9 mouse cellular contexts compared by ENCODE assay signal in genomic region chr2:115579976-115580375, GRCm38 (mm10). TPM values are rescaled to one million over a fixed set of nuclear protein-coding genes. Genes with fewer than 3 reads are reported as not detected.
DNase-seq lines count a peak whose midpoint lies in the region; ATAC-seq and TF ChIP-seq lines count a peak whose summit lies in the region.
"Had no signal": no experiment of that assay in that cellular context is flagged by ENCODE, and none has a peak within 500 bp of the region (broad histone marks: within the 10 kb centered on the region; RNA-seq: fewer than 3 reads in every experiment).

No protein-coding gene starts in this region.

- H3K79me2 ChIP-seq in heart, adult 2 months (replicated peaks; ENCODE audit: control insufficient read depth, insufficient read depth, low read length), result no peaks in the 10 kb centered on the region
- peaks cover 12% of the 10 kb centered on the region for H3K79me2 ChIP-seq in MEL (ENCODE audit: control insufficient read depth, insufficient read depth, low read length, poor library complexity)

- peak overlapping the region; percentile 86 for H3K4me2 ChIP-seq in liver, embryonic 14.5 days (ENCODE audit: low read depth)
- no peak overlapping the region for H3K4me2 ChIP-seq in liver, embryonic 12.5 days

- H3K27me3 ChIP-seq in heart, embryonic 10.5 days (ENCODE audit: insufficient read depth, poor library complexity, severe bottlenecking), result no peaks in the 10 kb centered on the region
- H3K27me3 ChIP-seq in heart, adult 2 months (ENCODE audit: control insufficient read depth, insufficient read depth, low read length), result no peaks in the 10 kb centered on the region
- H3K27me3 ChIP-seq in liver, embryonic 14.5 days (ENCODE audit: control insufficient read depth, insufficient read depth, low read length), result no peaks in the 10 kb centered on the region
- H3K27me3 ChIP-seq in liver, embryonic 12.5 days (replicated peaks), result no peaks in the 10 kb centered on the region
- peaks cover 0 to under 1% of the 10 kb centered on the region in 2 experiments; a peak in 1 of 4 replicates for H3K27me3 ChIP-seq in MEL (ENCODE audit: control insufficient read depth in 1 of 2, insufficient read depth in 2 of 2, low read length in 2 of 2)
- H3K27me3 ChIP-seq in limb, embryonic 10.5 days (ENCODE audit: low read depth, poor library complexity, severe bottlenecking), result no peaks in the 10 kb centered on the region

- no peaks in the 10 kb centered on the region for H3K36me3 ChIP-seq in heart, embryonic 10.5 days
- H3K36me3 ChIP-seq in heart, adult 2 months (ENCODE audit: control insufficient read depth, insufficient read depth, low read length), result no peaks in the 10 kb centered on the region
- no peaks in the 10 kb centered on the region for H3K36me3 ChIP-seq in liver, embryonic 14.5 days (replicated peaks; ENCODE audit: control insufficient read depth, insufficient read depth, low read depth)
- H3K36me3 ChIP-seq in liver, embryonic 12.5 days, result no peaks in the 10 kb centered on the region
- H3K36me3 ChIP-seq in MEL (ENCODE audit: control insufficient read depth in 1 of 2, insufficient read depth in 2 of 2, low read length in 2 of 2), result peaks cover 0 to 12% of the 10 kb centered on the region in 2 experiments; a peak in 2 of 4 replicates
- H3K36me3 ChIP-seq in limb, embryonic 10.5 days, result no peaks in the 10 kb centered on the region

- H3K4me1 ChIP-seq in heart, embryonic 10.5 days, result peaks cover 23% of the 10 kb centered on the region
- H3K4me1 ChIP-seq in heart, adult 2 months (ENCODE audit: control insufficient read depth, insufficient read depth, low read length), result peaks cover 1% of the 10 kb centered on the region
- peaks cover 9 to 19% of the 10 kb centered on the region in 2 experiments for H3K4me1 ChIP-seq in liver, embryonic 14.5 days (replicated peaks; ENCODE audit: control insufficient read depth in 2 of 2, insufficient read depth in 2 of 2, low read length in 1 of 2)
- H3K4me1 ChIP-seq in liver, embryonic 12.5 days, result peaks cover 31% of the 10 kb centered on the region
- peaks cover 4 to 10% of the 10 kb centered on the region in 2 experiments for H3K4me1 ChIP-seq in MEL (ENCODE audit: control insufficient read depth in 1 of 2, insufficient read depth in 2 of 2, low read length in 2 of 2)
- peaks cover 43% of the 10 kb centered on the region for H3K4me1 ChIP-seq in limb, embryonic 10.5 days

- no peak for TF ChIP-seq POLR2A in heart, adult 2 months (IDR thresholded peaks at IDR 0.05; ENCODE audit: insufficient read depth, low read depth, low read length)
- TF ChIP-seq POLR2A in MEL (IDR thresholded peaks at IDR 0.05; ENCODE audit: control insufficient read depth in 1 of 2, insufficient read depth in 1 of 2, low read depth in 1 of 2, low read length in 2 of 2, poor library complexity in 1 of 2), result no peak

- intact Hi-C loops in heart, adult 2 months (cut with DNase I), result loop anchor here (10.0 kb wide), 1 partner anchor 495 kb away; no protein-coding TSS in a partner anchor

- TF ChIP-seq RAD21 in MEL (IDR thresholded peaks at IDR 0.05; ENCODE audit: low read depth, low read length), result no peak

- no peak overlapping the region for H3K4me3 ChIP-seq in heart, embryonic 10.5 days
- no peak overlapping the region for H3K4me3 ChIP-seq in heart, adult 2 months
- H3K4me3 ChIP-seq in liver, embryonic 14.5 days (ENCODE audit: insufficient read depth in 1 of 2, low read depth in 2 of 2, low read length in 2 of 2), result peak overlapping the region in 1 of 2 experiments; percentile 25; a peak in 1 of 4 replicates
- no peak overlapping the region for H3K4me3 ChIP-seq in liver, embryonic 12.5 days
- no peak overlapping the region for H3K4me3 ChIP-seq in MEL (ENCODE audit: control insufficient read depth in 1 of 2, insufficient read depth in 1 of 2, low read depth in 2 of 2, low read length in 2 of 2)
- peak overlapping the region; percentile 34; the same call in 1 of the 2 replicates for H3K4me3 ChIP-seq in limb, embryonic 10.5 days

- no peak for DNase-seq in heart, embryonic 10.5 days (ENCODE audit: low spot score)
- DNase-seq in heart, adult 2 months, result no peak
- no peak for DNase-seq in liver, embryonic 14.5 days (ENCODE audit: low read depth in 3 of 3, low spot score in 3 of 3)
- peak; percentile 14 for DNase-seq in MEL (ENCODE audit: low read depth, low spot score)
- peak; percentile 47 for DNase-seq in limb, embryonic 10.5 days (ENCODE audit: low spot score)
- DNase-seq in urinary bladder, postnatal 25 days (ENCODE audit: low spot score), result no peak
- no peak for DNase-seq in spleen, postnatal 10 days (ENCODE audit: low spot score in 2 of 2)
- DNase-seq: cerebellum, adult 9-11 months had no signal

- TF ChIP-seq CTCF in heart, adult 2 months (IDR thresholded peaks at IDR 0.05), result no peak
- TF ChIP-seq CTCF in liver, embryonic 14.5 days (IDR thresholded peaks at IDR 0.05; ENCODE audit: low read depth), result no peak
- no peak for TF ChIP-seq CTCF in MEL (IDR thresholded peaks at IDR 0.05 in 2 of 3, conservative IDR thresholded peaks at IDR 0.05 in 1 of 3; ENCODE audit: control insufficient read depth in 1 of 3, insufficient read depth in 1 of 3, low read depth in 2 of 3, low read length in 3 of 3, poor library complexity in 1 of 3, severe bottlenecking in 1 of 3)

- no peak for TF ChIP-seq EP300 in heart, adult 2 months (IDR thresholded peaks at IDR 0.05; ENCODE audit: insufficient read depth, low read depth, low read length)
- TF ChIP-seq EP300 in liver, embryonic 14.5 days (IDR thresholded peaks at IDR 0.05; ENCODE audit: low read depth), result no peak
- TF ChIP-seq EP300 in MEL (IDR thresholded peaks at IDR 0.05; ENCODE audit: low read depth in 1 of 2, low read length in 2 of 2), result no peak

- ATAC-seq in liver, embryonic 14.5 days (ENCODE audit: insufficient read depth), result no peak
- no peak for ATAC-seq in liver, embryonic 12.5 days

- peak overlapping the region; percentile 45; the same call in 1 of the 2 replicates for H3K27ac ChIP-seq in heart, embryonic 10.5 days
- no peak overlapping the region for H3K27ac ChIP-seq in heart, adult 2 months
- H3K27ac ChIP-seq in liver, embryonic 14.5 days, result no peak overlapping the region
- no peak overlapping the region for H3K27ac ChIP-seq in liver, embryonic 12.5 days
- H3K27ac ChIP-seq in MEL (ENCODE audit: control insufficient read depth, low read depth, low read length), result no peak overlapping the region
- peak overlapping the region; percentile 86 for H3K27ac ChIP-seq in limb, embryonic 10.5 days

- no peaks in the 10 kb centered on the region for H3K9me3 ChIP-seq in heart, embryonic 10.5 days
- H3K9me3 ChIP-seq in liver, embryonic 14.5 days (ENCODE audit: control insufficient read depth, low read length), result no peaks in the 10 kb centered on the region
- H3K9me3 ChIP-seq in liver, embryonic 12.5 days (replicated peaks), result no peaks in the 10 kb centered on the region
- no peaks in the 10 kb centered on the region for H3K9me3 ChIP-seq in MEL (replicated peaks; ENCODE audit: insufficient read depth, low read length)
- no peaks in the 10 kb centered on the region for H3K9me3 ChIP-seq in limb, embryonic 10.5 days (replicated peaks)

- WGBS in heart, embryonic 10.5 days, result 72% methylated on average over 6 of the region's 6 CpGs
- 67% methylated on average over 6 of the region's 6 CpGs for WGBS in heart, adult 2 months
- WGBS in liver, embryonic 14.5 days (ENCODE audit: insufficient replicate concordance), result 73% methylated on average over 6 of the region's 6 CpGs
- WGBS in liver, embryonic 12.5 days (ENCODE audit: insufficient replicate concordance), result 83% methylated on average over 6 of the region's 6 CpGs
- WGBS in limb, embryonic 10.5 days, result 18% methylated on average over 6 of the region's 6 CpGs

- H3K9ac ChIP-seq in heart, adult 2 months (ENCODE audit: low read depth, low read length), result no peak overlapping the region
- no peak overlapping the region for H3K9ac ChIP-seq in liver, embryonic 14.5 days (replicated peaks)
- H3K9ac ChIP-seq in liver, embryonic 12.5 days, result no peak overlapping the region
- no peak overlapping the region for H3K9ac ChIP-seq in MEL (ENCODE audit: control insufficient read depth, low read depth, low read length, poor library complexity, severe bottlenecking)

TF ChIP-seq in MEL, 35 proteins besides CTCF, POLR2A, EP300 and RAD21:
- TF ChIP-seq ELF1 (IDR thresholded peaks at IDR 0.05; ENCODE audit: low read depth, low read length) (no peak), UBTF (IDR thresholded peaks at IDR 0.05; ENCODE audit: borderline replicate concordance, insufficient read depth, low read depth, low read length) (no peak), NRF1 (IDR thresholded peaks at IDR 0.05; ENCODE audit: insufficient read depth, low read depth, low read length, poor library complexity, severe bottlenecking) (no peak), ZMIZ1 (IDR thresholded peaks at IDR 0.05; ENCODE audit: low read depth, low read length) (no peak), GABPA (IDR thresholded peaks at IDR 0.05; ENCODE audit: low read depth, low read length) (no peak), CHD1 (IDR thresholded peaks at IDR 0.05; ENCODE audit: low read depth, low read length) (no peak), USF1 (IDR thresholded peaks at IDR 0.05; ENCODE audit: low read depth, low read length) (no peak), RCOR1 (IDR thresholded peaks at IDR 0.05; ENCODE audit: low read depth, low read length) (no peak), CHD2 (IDR thresholded peaks at IDR 0.05; ENCODE audit: low read length) (no peak), POLR2AphosphoS5 (IDR thresholded peaks at IDR 0.05; ENCODE audit: borderline replicate concordance, low read depth, low read length) (no peak), TAL1 (IDR thresholded peaks at IDR 0.05; ENCODE audit: low read length) (no peak), MEF2A (IDR thresholded peaks at IDR 0.05; ENCODE audit: extremely low read depth, insufficient replicate concordance, low read depth, low read length, poor library complexity, severe bottlenecking) (no peak)
TF ChIP-seq in MEL: peak in this region for 0.

RNA-seq across cellular contexts. Expression of gene BC052040, which starts 1.5 kb away (rescaled TPM):
- 22.4 and 26.5 TPM in 2 replicates for polyA plus RNA-seq in heart, embryonic 10.5 days (2016; fragmentation: Nextera tagmentation; extraction: Ambion mirVana)
- 1 to 10 TPM; 2.3 to 2.8 TPM for total RNA-seq in heart, adult 2 months (2021)
- 2.1 and 3.2 TPM in 2 replicates for polyA plus RNA-seq in heart, adult 2 months (2012; rRNA removed)
- 5.0 TPM in 2 replicates for polyA plus RNA-seq in liver, embryonic 14.5 days (2012; rRNA removed)
- polyA plus RNA-seq in liver, embryonic 14.5 days (2014; fragmentation: Nextera tagmentation; extraction: Ambion mirVana), result 7.9 and 9.9 TPM in 2 replicates
- polyA plus RNA-seq in liver, embryonic 12.5 days (2016; fragmentation: Nextera tagmentation; extraction: Ambion mirVana), result 9.8 and 11.0 TPM in 2 replicates
- 5.2 and 5.3 TPM in 2 replicates for total RNA-seq in MEL (2012; rRNA removed)
- polyA plus RNA-seq in MEL (2012; ENCODE audit: insufficient read depth in 1 of 2, insufficient read length in 2 of 2, low read depth in 1 of 2, low replicate concordance in 2 of 2, missing spikeins in 1 of 2), result 10 to 100 TPM in 1 of 2 experiments, not detected in 1; 18.2 TPM
- polyA plus RNA-seq in limb, embryonic 10.5 days (2016; fragmentation: Nextera tagmentation; extraction: Ambion mirVana), result 18.0 and 19.0 TPM in 2 replicates

Comparison
In these comparisons a context has a peak if more than half of its experiments do, and no peak if none do; other contexts are left out.
1. H3K27ac ChIP-seq: peak in heart, embryonic 10.5 days (single experiment) and limb, embryonic 10.5 days (single experiment); none in heart, adult 2 months (single experiment), liver, embryonic 14.5 days (single experiment), liver, embryonic 12.5 days (single experiment) and MEL (single experiment).
2. DNase-seq: peak in MEL (single experiment) and limb, embryonic 10.5 days (single experiment); none in heart, embryonic 10.5 days (single experiment), heart, adult 2 months (0 of 2), liver, embryonic 14.5 days (0 of 3), urinary bladder, postnatal 25 days (single experiment) and spleen, postnatal 10 days (0 of 2).